Mouse (Mus musculus) liver, adult 2 months (tissue): ENCODE measurements at regions not wholly inside any gene's neighbourhood (a gene's known extent, or its start where the extent isn't known, plus 50 kb on each side); places are given as distances from the start of the nearest gene placed in this dataset.

Experiments used
- DNase-seq: peaks from one replicate; pipeline ENCODE4 v3.0.0-alpha.2; 2011; ENCODE audit warnings: low read depth, low spot score; ENCODE audit errors: extremely low read depth
- H3K27ac ChIP-seq: fragments of 200-500 bp; replicated peaks from 2 replicates; pipeline ENCODE4 v1.5.1; 2012; ENCODE audit warnings: low read depth, mild to moderate bottlenecking, control low read depth, inconsistent platforms, low read length; ENCODE audit not compliant: insufficient read depth
- H3K27me3 ChIP-seq: fragments of 200-500 bp; 2 replicates; pipeline ENCODE4 v1.6.1; 2012; ENCODE audit warnings: mild to moderate bottlenecking, moderate library complexity, low read length, inconsistent platforms; ENCODE audit not compliant: control insufficient read depth, insufficient read depth
- H3K36me3 ChIP-seq: fragments of 200-500 bp; 2 replicates; pipeline ENCODE4 v1.6.1; 2012; ENCODE audit warnings: low read length, inconsistent platforms; ENCODE audit not compliant: control insufficient read depth, insufficient read depth
- H3K4me1 ChIP-seq: fragments of 200-500 bp; 2 replicates; pipeline ENCODE4 v1.6.1; 2011; ENCODE audit warnings: low read length; ENCODE audit not compliant: control insufficient read depth, insufficient read depth
- H3K4me3 ChIP-seq: fragments of 200-500 bp; 2 replicates; pipeline ENCODE4 v1.5.1; 2011; ENCODE audit warnings: low read depth, mild to moderate bottlenecking, control low read depth, low read length, moderate library complexity; ENCODE audit not compliant: insufficient read depth
- H3K79me2 ChIP-seq: fragments of 200-500 bp; 2 replicates; pipeline ENCODE4 v1.6.1; 2012; ENCODE audit warnings: inconsistent platforms, mild to moderate bottlenecking, low read length, moderate library complexity; ENCODE audit not compliant: control insufficient read depth, insufficient read depth
- H3K9ac ChIP-seq: fragments of 200-500 bp; 2 replicates; pipeline ENCODE4 v1.6.1; 2012; ENCODE audit warnings: low read depth, mild to moderate bottlenecking, control low read depth, inconsistent platforms, low read length
- CTCF ChIP-seq: fragments of 200-500 bp; IDR thresholded peaks from 2 replicates; pipeline ENCODE4 v1.5.1; 2011; ENCODE audit warnings: low read depth, low read length, control low read depth
- POLR2A ChIP-seq: fragments of 200-500 bp; IDR thresholded peaks from 2 replicates; pipeline ENCODE4 v1.6.1; 2011; ENCODE audit warnings: low read length, control low read depth; ENCODE audit not compliant: insufficient read depth; ENCODE audit errors: extremely low read depth
- WGBS: fragments of 180-500 bp; shearing (Covaris S2); methylation state at CpG from one replicate; pipeline ENCODE4 v1.1.7; 2018; 5-methylcytosine and 5-hydroxymethylcytosine counted together

- no peak overlapping the region for H3K9ac ChIP-seq
- no peak overlapping the region for H3K27ac ChIP-seq
- no peaks in the 10 kb centered on the region for H3K79me2 ChIP-seq
- H3K4me1 ChIP-seq = no peaks in the 10 kb centered on the region
- TF ChIP-seq CTCF = no peak
- TF ChIP-seq POLR2A = no peak
- H3K27me3 ChIP-seq = no peaks in the 10 kb centered on the region
- H3K36me3 ChIP-seq = no peaks in the 10 kb centered on the region
- H3K4me3 ChIP-seq = no peak overlapping the region
- no peak for DNase-seq
Measured at GRCm38 (mm10) chr12:27757641-27758040, 415.3 kb upstream of the Sox11 start.

- Histone ChIP-seq H3K36me3 (no peaks in the 10 kb centered on the region), H3K9ac (no peak overlapping the region), H3K27ac (no peak overlapping the region), H3K27me3 (no peaks in the 10 kb centered on the region), H3K4me3 (no peak overlapping the region), H3K79me2 (no peaks in the 10 kb centered on the region), H3K4me1 (no peaks in the 10 kb centered on the region)
- TF ChIP-seq CTCF = no peak
- TF ChIP-seq POLR2A = no peak
- DNase-seq = no peak
- WGBS = 59% methylated on average over 5 of the region's 5 CpGs
Measured at GRCm38 (mm10) chr12:27724619-27725200, 382.3 kb upstream of the Sox11 start.

- Histone ChIP-seq H3K4me3 (no peak overlapping the region), H3K27ac (no peak overlapping the region), H3K9ac (no peak overlapping the region), H3K79me2 (no peaks in the 10 kb centered on the region), H3K4me1 (no peaks in the 10 kb centered on the region), H3K27me3 (no peaks in the 10 kb centered on the region), H3K36me3 (no peaks in the 10 kb centered on the region)
- DNase-seq = no peak
- TF ChIP-seq CTCF (no peak), POLR2A (no peak)
Measured at GRCm38 (mm10) chr12:27680459-27680858, 338.1 kb upstream of the Sox11 start.

GRCm38 (mm10) chr12:27673404-27673803 lies 331.0 kb upstream of the Sox11 start:
- DNase-seq = no peak
- no peak overlapping the region for H3K9ac ChIP-seq
- no peaks in the 10 kb centered on the region for H3K27me3 ChIP-seq
- H3K4me3 ChIP-seq = no peak overlapping the region
- H3K27ac ChIP-seq = no peak overlapping the region
- no peak for TF ChIP-seq POLR2A
- TF ChIP-seq CTCF = no peak
- no peaks in the 10 kb centered on the region for H3K36me3 ChIP-seq
- H3K4me1 ChIP-seq = no peaks in the 10 kb centered on the region
- no peaks in the 10 kb centered on the region for H3K79me2 ChIP-seq

- Histone ChIP-seq H3K27me3 (no peaks in the 10 kb centered on the region), H3K27ac (no peak overlapping the region), H3K4me3 (no peak overlapping the region), H3K79me2 (no peaks in the 10 kb centered on the region), H3K9ac (no peak overlapping the region), H3K36me3 (no peaks in the 10 kb centered on the region), H3K4me1 (no peaks in the 10 kb centered on the region)
- WGBS = 55% methylated on average over 9 of the region's 9 CpGs
- DNase-seq = no peak
- no peak for TF ChIP-seq CTCF
- no peak for TF ChIP-seq POLR2A
Measured at GRCm38 (mm10) chr12:27670650-27671084, 328.3 kb upstream of the Sox11 start.

GRCm38 (mm10) chr12:27670190-27670589 lies 327.8 kb upstream of the Sox11 start:
- H3K4me1 ChIP-seq = no peaks in the 10 kb centered on the region
- no peaks in the 10 kb centered on the region for H3K36me3 ChIP-seq
- no peak overlapping the region for H3K9ac ChIP-seq
- no peaks in the 10 kb centered on the region for H3K27me3 ChIP-seq
- no peak for DNase-seq
- WGBS = 58% methylated on average over 7 of the region's 7 CpGs
- H3K27ac ChIP-seq = no peak overlapping the region
- H3K79me2 ChIP-seq = no peaks in the 10 kb centered on the region
- H3K4me3 ChIP-seq = no peak overlapping the region
- no peak for TF ChIP-seq CTCF
- no peak for TF ChIP-seq POLR2A
